Mouse (Mus musculus) small intestine, adult 2 months (tissue): ENCODE data around the gene Tlr12.

Experiments used
- CTCF ChIP-seq: fragments of 200-500 bp; IDR thresholded peaks from 2 replicates; pipeline ENCODE4 v1.5.1; 2012; ENCODE audit warnings: low read depth, mild to moderate bottlenecking, control low read depth, inconsistent platforms, low read length, moderate library complexity, mixed read lengths; ENCODE audit not compliant: insufficient replicate concordance, insufficient read length; ENCODE audit errors: extremely low read depth
- POLR2A ChIP-seq: fragments of 200-500 bp; IDR thresholded peaks from 2 replicates; pipeline ENCODE4 v1.6.1; 2012; ENCODE audit warnings: low read depth, mild to moderate bottlenecking, control low read depth, inconsistent platforms, low read length, moderate library complexity

- TF ChIP-seq POLR2A (no peak), CTCF (no peak)
Observed at GRCm38 (mm10) chr4:128621109-128621508, 2.7 kb upstream of the Tlr12 start.
